In genomic region chrX:9461399-9461798, GRCm38 (mm10) we compare ENCODE assay signal across 24 mouse cellular contexts. TPM values are rescaled to one million over a fixed set of nuclear protein-coding genes. Genes with fewer than 3 reads are reported as not detected.
DNase-seq lines count a peak whose midpoint lies in the region; TF ChIP-seq lines count a peak whose summit lies in the region.
"Had no signal": no experiment of that assay in that cellular context is flagged by ENCODE, and none has a peak within 500 bp of the region (broad histone marks: within the 10 kb centered on the region; RNA-seq: fewer than 3 reads in every experiment).

No protein-coding gene starts in this region.

- no peak for TF ChIP-seq CTCF in CH12.LX (conservative IDR thresholded peaks at IDR 0.05 in 1 of 2, IDR thresholded peaks at IDR 0.05 in 1 of 2; ENCODE audit: low read depth in 2 of 2, low read length in 2 of 2)
- TF ChIP-seq CTCF in bone marrow macrophage, adult 2 months (IDR thresholded peaks at IDR 0.05; ENCODE audit: low read depth, low read length), result no peak

- dilution Hi-C loops in CH12.LX (cut with MboI; ENCODE audit: extremely low pct_ligation_motif_present, extremely low pct_unique_long_range_greater_than_20kb, low sequenced_read_pairs), result no loop called here

- H3K9me3 ChIP-seq in CH12.LX (replicated peaks; ENCODE audit: low read length), result no peaks in the 10 kb centered on the region
- H3K9me3 ChIP-seq: embryonic facial prominence, embryonic 13.5 days; embryonic facial prominence, embryonic 15.5 days; forebrain, embryonic 10.5 days; forebrain, embryonic 12.5 days had no signal

- H3K79me2 ChIP-seq in CH12.LX (replicated peaks; ENCODE audit: control insufficient read depth, extremely low read depth, insufficient read depth, poor library complexity, severe bottlenecking), result no peaks in the 10 kb centered on the region
- H3K79me2 ChIP-seq in macrophage (ENCODE audit: inconsistent target), result peaks cover 57% of the 10 kb centered on the region; the same call in 1 of the 2 replicates

- TF ChIP-seq POLR2A in CH12.LX (IDR thresholded peaks at IDR 0.05; ENCODE audit: low read depth, low read length), result no peak
- no peak for TF ChIP-seq POLR2A in bone marrow macrophage, adult 2 months (IDR thresholded peaks at IDR 0.05; ENCODE audit: borderline replicate concordance, low read depth, low read length)

- no peak for TF ChIP-seq EP300 in CH12.LX (IDR thresholded peaks at IDR 0.05; ENCODE audit: low read length)

- in situ Hi-C loops in CH12.LX (cut with MboI; ENCODE audit: low pct_ligation_motif_present, low pct_unique_long_range_greater_than_20kb, low sequenced_read_pairs), result no loop called here

- peak; percentile 11 for DNase-seq in CD4-positive, CD25-positive, alpha-beta regulatory T cell, adult 2 months (ENCODE audit: low read depth, low spot score)
- DNase-seq in CH12.LX (ENCODE audit: extremely low read depth), result no peak
- DNase-seq in lung, postnatal 14 days, result no peak
- DNase-seq in spleen, adult 12 weeks (ENCODE audit: low spot score), result no peak
- no peak for DNase-seq in liver
- DNase-seq: adrenal gland, adult 8-10 months; adrenal gland, postnatal 14 days; adrenal gland, postnatal 36 days; B cell, adult 2 months; cerebellum, adult 11 months; cerebellum, adult 18-20 months; cerebellum, adult 8-10 months; cerebellum, adult 9-11 months; cerebellum, postnatal 14 days; cerebellum, postnatal 36 days; embryo, embryonic 11 days had no signal

- peaks cover 2 to 28% of the 10 kb centered on the region in 2 experiments; a peak in 2 of 4 replicates for H3K4me1 ChIP-seq in CH12.LX (ENCODE audit: control insufficient read depth in 1 of 2, insufficient read depth in 2 of 2)
- peaks cover 34% of the 10 kb centered on the region for H3K4me1 ChIP-seq in bone marrow macrophage, adult 2 months (ENCODE audit: control insufficient read depth, insufficient read depth, low read length)
- H3K4me1 ChIP-seq: embryonic facial prominence, embryonic 13.5 days; embryonic facial prominence, embryonic 15.5 days; forebrain, embryonic 10.5 days; forebrain, embryonic 12.5 days had no signal

- H3K36me3 ChIP-seq in CH12.LX (replicated peaks in 1 of 2; ENCODE audit: control insufficient read depth in 1 of 2, insufficient read depth in 1 of 2, low read length in 1 of 2), result peaks cover 9 to 39% of the 10 kb centered on the region in 2 experiments
- H3K36me3 ChIP-seq in macrophage (ENCODE audit: inconsistent target), result no peaks in the 10 kb centered on the region
- H3K36me3 ChIP-seq: embryonic facial prominence, embryonic 13.5 days; embryonic facial prominence, embryonic 15.5 days; forebrain, embryonic 10.5 days; forebrain, embryonic 12.5 days had no signal

- no peak overlapping the region for H3K4me2 ChIP-seq in CH12.LX (ENCODE audit: insufficient read depth, low read depth, poor library complexity, severe bottlenecking)
- H3K4me2 ChIP-seq: embryonic facial prominence, embryonic 13.5 days; embryonic facial prominence, embryonic 15.5 days; forebrain, embryonic 12.5 days had no signal

- H3K27ac ChIP-seq in CH12.LX (ENCODE audit: insufficient read depth, low read depth) (no peak overlapping the region), macrophage (peak overlapping the region; percentile 54)
- H3K27ac ChIP-seq in bone marrow macrophage, adult 2 months (ENCODE audit: insufficient read depth, low read depth, low read length), result peak overlapping the region; percentile 90
- H3K27ac ChIP-seq: embryonic facial prominence, embryonic 13.5 days; embryonic facial prominence, embryonic 15.5 days; forebrain, embryonic 10.5 days; forebrain, embryonic 12.5 days had no signal

- TF ChIP-seq RAD21 in CH12.LX (IDR thresholded peaks at IDR 0.05; ENCODE audit: low read depth, low read length), result no peak

- H3K9ac ChIP-seq in CH12.LX (ENCODE audit: insufficient read depth, low read depth), result no peak overlapping the region
- H3K9ac ChIP-seq: embryonic facial prominence, embryonic 13.5 days; embryonic facial prominence, embryonic 15.5 days; forebrain, embryonic 12.5 days had no signal

- no peaks in the 10 kb centered on the region for H3K27me3 ChIP-seq in CH12.LX (replicated peaks)
- H3K27me3 ChIP-seq: embryonic facial prominence, embryonic 13.5 days; embryonic facial prominence, embryonic 15.5 days; forebrain, embryonic 12.5 days had no signal

- H3K4me3 ChIP-seq in CH12.LX (replicated peaks in 1 of 3; ENCODE audit: low read depth in 2 of 3, low read length in 2 of 3, poor library complexity in 1 of 3), result no peak overlapping the region
- H3K4me3 ChIP-seq in bone marrow macrophage, adult 2 months (ENCODE audit: insufficient read depth, low read length), result no peak overlapping the region
- H3K4me3 ChIP-seq in macrophage (ENCODE audit: inconsistent target), result no peak overlapping the region
- H3K4me3 ChIP-seq: embryonic facial prominence, embryonic 13.5 days; embryonic facial prominence, embryonic 15.5 days; erythroblast, embryonic 14.5 days; forebrain, embryonic 10.5 days; forebrain, embryonic 12.5 days had no signal

TF ChIP-seq in CH12.LX, 34 proteins besides CTCF, POLR2A, EP300 and RAD21:
- TF ChIP-seq ZKSCAN1 (IDR thresholded peaks at IDR 0.05; ENCODE audit: borderline replicate concordance, low read depth, low read length) (no peak), SMC3 (IDR thresholded peaks at IDR 0.05; ENCODE audit: low read depth, low read length) (no peak), ZNF384 (IDR thresholded peaks at IDR 0.05; ENCODE audit: low read depth, low read length) (peak; percentile 30; the same call in 1 of the 2 replicates)

RNA-seq across cellular contexts. Expression of gene Cybb, which starts 26.2 kb away (rescaled TPM):
- total RNA-seq in CH12.LX (2012; rRNA removed) (46.3 and 57.0 TPM in 2 replicates), CH12.LX (2014; rRNA removed) (111 TPM in 2 replicates)
- polyA plus RNA-seq in CH12.LX (2012; ENCODE audit: insufficient read length, low read depth) (126 and 127 TPM in 2 replicates), macrophage (2018) (209 to 458 TPM (median 351 TPM) in 3 replicates)
- 784 and 847 TPM in 2 replicates for polyA plus RNA-seq in bone marrow macrophage, adult 2 months (2012; ENCODE audit: insufficient read depth, insufficient read length, missing spikeins)
- 1,000 to 10,000 TPM in 14 of 26 experiments, 100 to 1,000 TPM in 12; 150 to 2,500 (median 1,092) TPM for total RNA-seq in macrophage (2018; cell fraction: chromatin; rRNA removed)
- total RNA-seq in macrophage (2018; cell fraction: cytosol; rRNA removed), result 100 to 1,000 TPM; 329 to 971 (median 729) TPM
- 1,000 to 10,000 TPM in 16 of 26 experiments, 100 to 1,000 TPM in 10; 272 to 1,970 (median 1,234) TPM for total RNA-seq in macrophage (2018; cell fraction: nucleus; rRNA removed)
- total RNA-seq: MEL had no signal
- polyA plus RNA-seq: erythroblast, embryonic 14.5 days had no signal
